Mouse (Mus musculus) midbrain, embryonic 13.5 days (tissue): ENCODE measurements at regions not wholly inside any gene's neighbourhood (a gene's known extent, or its start where the extent isn't known, plus 50 kb on each side); places are given as distances from the start of the nearest gene placed in this dataset.

Experiments used
- ATAC-seq: fragments of 200-750 bp; cut with Nextera tagmentation; 2 replicates; pipeline ENCODE4 v1.8.0; 2017; ENCODE audit warnings: mild to moderate bottlenecking, moderate TSS enrichment, moderate library complexity
- H3K27ac ChIP-seq: fragments of 300-500 bp; sonication (generic); 2 replicates; pipeline ENCODE4 v1.5.1; 2015; ENCODE audit warnings: inconsistent platforms, mild to moderate bottlenecking, moderate library complexity
- H3K27me3 ChIP-seq: fragments of 300-500 bp; sonication (generic); 2 replicates; pipeline ENCODE4 v1.6.1; 2015; ENCODE audit warnings: mild to moderate bottlenecking, inconsistent platforms
- H3K36me3 ChIP-seq: fragments of 300-500 bp; sonication (generic); 2 replicates; pipeline ENCODE4 v1.6.1; 2015; ENCODE audit warnings: mild to moderate bottlenecking, inconsistent platforms
- H3K4me1 ChIP-seq: fragments of 300-500 bp; sonication (generic); replicated peaks from 2 replicates; pipeline ENCODE4 v1.6.1; 2015; ENCODE audit warnings: inconsistent platforms
- H3K4me2 ChIP-seq: fragments of 300-500 bp; sonication (generic); replicated peaks from 2 replicates; pipeline ENCODE4 v1.6.1; 2015; ENCODE audit warnings: moderate library complexity, mild to moderate bottlenecking, inconsistent platforms
- H3K4me3 ChIP-seq: fragments of 300-500 bp; sonication (generic); replicated peaks from 2 replicates; pipeline ENCODE4 v1.5.1; 2015; ENCODE audit warnings: mild to moderate bottlenecking, inconsistent platforms
- H3K9ac ChIP-seq: fragments of 300-500 bp; sonication (generic); replicated peaks from 2 replicates; pipeline ENCODE4 v1.6.1; 2015; ENCODE audit warnings: mild to moderate bottlenecking, inconsistent platforms
- H3K9me3 ChIP-seq: fragments of 300-500 bp; sonication (generic); 2 replicates; pipeline ENCODE4 v1.6.1; 2016; ENCODE audit warnings: mild to moderate bottlenecking, inconsistent platforms
- WGBS: fragments of 180-500 bp; shearing (Covaris S2); methylation state at CpG from one replicate; pipeline ENCODE4 v1.1.7; 2015; 5-methylcytosine and 5-hydroxymethylcytosine counted together

- ATAC-seq: peak; percentile 60; the same call in 1 of the 2 replicates
- Histone ChIP-seq H3K27me3 (no peaks in the 10 kb centered on the region), H3K9me3 (no peaks in the 10 kb centered on the region), H3K36me3 (no peaks in the 10 kb centered on the region), H3K4me1 (no peaks in the 10 kb centered on the region), H3K4me3 (no peak overlapping the region), H3K9ac (no peak overlapping the region), H3K4me2 (no peak overlapping the region), H3K27ac (no peak overlapping the region)
- 60% methylated on average over 1 of the region's 1 CpGs for WGBS
These were observed 373.4 kb downstream of the Frk start for GRCm38 (mm10) chr10:34856494-34857146.

- Histone ChIP-seq H3K36me3 (no peaks in the 10 kb centered on the region), H3K27me3 (no peaks in the 10 kb centered on the region), H3K9ac (no peak overlapping the region), H3K4me3 (no peak overlapping the region), H3K4me1 (no peaks in the 10 kb centered on the region), H3K9me3 (no peaks in the 10 kb centered on the region), H3K27ac (no peak overlapping the region), H3K4me2 (no peak overlapping the region)
- WGBS: 81% methylated on average over 1 of the region's 1 CpGs
- ATAC-seq: no peak
These were observed 379.5 kb downstream of the Frk start for GRCm38 (mm10) chr10:34862693-34863092.

GRCm38 (mm10) chr10:34871888-34872287 lies 388.7 kb downstream of the Frk start:
- Histone ChIP-seq H3K9ac (no peak overlapping the region), H3K4me2 (no peak overlapping the region), H3K4me1 (no peaks in the 10 kb centered on the region), H3K27me3 (no peaks in the 10 kb centered on the region), H3K4me3 (no peak overlapping the region), H3K9me3 (no peaks in the 10 kb centered on the region), H3K36me3 (no peaks in the 10 kb centered on the region), H3K27ac (no peak overlapping the region)
- 75% methylated on average over 9 of the region's 9 CpGs for WGBS
- ATAC-seq: no peak

GRCm38 (mm10) chr10:34878511-34878910 lies 395.3 kb downstream of the Frk start:
- no peaks in the 10 kb centered on the region for H3K9me3 ChIP-seq
- no peak overlapping the region for H3K4me2 ChIP-seq
- WGBS: 82% methylated on average over 3 of the region's 3 CpGs
- H3K27me3 ChIP-seq: no peaks in the 10 kb centered on the region
- H3K9ac ChIP-seq: no peak overlapping the region
- no peak overlapping the region for H3K4me3 ChIP-seq
- H3K27ac ChIP-seq: no peak overlapping the region
- H3K4me1 ChIP-seq: no peaks in the 10 kb centered on the region
- ATAC-seq: no peak
- H3K36me3 ChIP-seq: no peaks in the 10 kb centered on the region

GRCm38 (mm10) chr10:34887601-34888000 lies 404.4 kb downstream of the Frk start:
- Histone ChIP-seq H3K27me3 (no peaks in the 10 kb centered on the region), H3K9ac (no peak overlapping the region), H3K4me3 (no peak overlapping the region), H3K4me2 (no peak overlapping the region), H3K36me3 (no peaks in the 10 kb centered on the region), H3K4me1 (no peaks in the 10 kb centered on the region), H3K27ac (no peak overlapping the region), H3K9me3 (no peaks in the 10 kb centered on the region)
- 36% methylated on average over 1 of the region's 1 CpGs for WGBS
- ATAC-seq: no peak

GRCm38 (mm10) chr10:34904274-34904673 lies 421.1 kb downstream of the Frk start:
- WGBS: 82% methylated on average over 5 of the region's 5 CpGs
- Histone ChIP-seq H3K4me2 (no peak overlapping the region), H3K9ac (no peak overlapping the region), H3K9me3 (no peaks in the 10 kb centered on the region), H3K27me3 (no peaks in the 10 kb centered on the region), H3K36me3 (no peaks in the 10 kb centered on the region), H3K4me1 (no peaks in the 10 kb centered on the region), H3K27ac (no peak overlapping the region), H3K4me3 (no peak overlapping the region)
- peak; percentile 48 for ATAC-seq

GRCm38 (mm10) chr10:34904692-34905091 lies 421.5 kb downstream of the Frk start:
- 87% methylated on average over 2 of the region's 2 CpGs for WGBS
- H3K4me2 ChIP-seq: no peak overlapping the region
- ATAC-seq: no peak
- no peaks in the 10 kb centered on the region for H3K36me3 ChIP-seq
- no peak overlapping the region for H3K9ac ChIP-seq
- no peaks in the 10 kb centered on the region for H3K9me3 ChIP-seq
- no peaks in the 10 kb centered on the region for H3K4me1 ChIP-seq
- no peak overlapping the region for H3K4me3 ChIP-seq
- H3K27me3 ChIP-seq: no peaks in the 10 kb centered on the region
- H3K27ac ChIP-seq: no peak overlapping the region

- Histone ChIP-seq H3K4me3 (no peak overlapping the region), H3K36me3 (no peaks in the 10 kb centered on the region), H3K27ac (no peak overlapping the region), H3K4me2 (no peak overlapping the region), H3K27me3 (no peaks in the 10 kb centered on the region), H3K9ac (no peak overlapping the region), H3K9me3 (no peaks in the 10 kb centered on the region), H3K4me1 (no peaks in the 10 kb centered on the region)
- 81% methylated on average over 2 of the region's 2 CpGs for WGBS
- no peak for ATAC-seq
These were observed 429.0 kb downstream of the Frk start for GRCm38 (mm10) chr10:34912153-34912723.
